Mouse (Mus musculus) MEL-GATA-1-ER (cell line): ENCODE results near the gene Sel1l2.

ENCODE experiments used
- DNase-seq: peaks from one replicate; pipeline ENCODE4 v3.0.0-alpha.2; 2012; ENCODE audit warnings: low read depth; ENCODE audit errors: extremely low read depth

Sel1l2 gene

DNA sequence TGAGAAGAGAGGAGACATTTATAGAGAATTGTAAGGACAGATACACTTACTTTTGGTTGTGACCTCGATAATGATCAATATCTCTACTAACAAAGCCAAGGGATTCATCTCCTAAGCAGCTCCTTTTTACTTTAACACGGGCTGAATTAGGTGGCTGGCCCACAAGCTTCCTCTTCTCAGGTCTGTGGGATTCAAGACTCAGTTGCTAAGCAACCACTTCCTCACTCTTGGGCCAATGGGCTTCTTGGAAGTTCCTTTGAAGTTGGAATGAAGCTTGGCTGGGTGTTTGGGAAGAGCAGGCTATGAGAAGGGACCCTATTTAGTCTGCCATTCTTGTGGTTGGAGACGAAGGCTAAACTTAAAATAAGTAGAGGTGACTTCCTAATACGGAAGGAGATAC, at the start of gene Sel1l2:
Gene Sel1l2, minus strand, starts transcription at position 182 of the 400 bp plus-strand sequence.
- DNase-seq, result no peak

DNA sequence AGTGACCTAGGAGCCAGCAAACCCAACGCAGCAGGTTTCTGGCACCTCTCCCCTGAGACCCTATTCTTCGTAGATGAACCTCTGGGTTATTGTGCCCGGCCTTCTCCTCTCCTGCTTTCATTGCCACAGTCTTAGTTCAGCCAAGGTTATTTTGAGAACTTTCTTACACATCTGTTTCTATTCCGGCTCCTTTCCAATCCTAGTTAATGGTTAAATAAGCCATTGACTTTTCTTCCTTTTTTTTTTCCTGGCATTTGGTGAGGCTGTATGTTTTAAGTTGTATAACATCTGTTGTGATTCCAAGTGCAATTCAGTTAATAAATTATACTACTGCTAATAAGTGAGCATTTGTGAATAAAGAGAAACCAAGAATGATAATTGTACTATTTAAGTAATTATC, 49.6 kb upstream of the Sel1l2 start:
- DNase-seq, result no peak

DNA sequence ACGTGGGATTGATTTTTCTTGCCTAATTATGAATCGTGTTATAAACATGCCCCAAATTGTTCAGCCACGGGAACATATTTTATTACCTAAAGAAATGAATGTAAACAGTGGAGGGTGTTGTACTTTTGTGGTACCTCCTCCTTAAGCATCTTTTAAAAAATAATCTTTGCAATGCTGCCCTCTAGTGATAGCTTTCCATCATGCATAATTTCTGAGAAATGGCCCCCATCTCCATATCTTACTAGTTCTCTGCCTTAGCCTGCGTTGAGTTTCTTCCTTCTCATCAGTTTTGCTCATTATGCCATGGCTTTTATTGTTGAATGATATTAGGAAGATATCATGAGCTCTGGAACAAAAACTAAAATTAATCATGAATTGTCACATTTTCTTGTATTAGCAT, 37.8 kb upstream of the Sel1l2 start:
- DNase-seq, result peak; percentile 16

DNA sequence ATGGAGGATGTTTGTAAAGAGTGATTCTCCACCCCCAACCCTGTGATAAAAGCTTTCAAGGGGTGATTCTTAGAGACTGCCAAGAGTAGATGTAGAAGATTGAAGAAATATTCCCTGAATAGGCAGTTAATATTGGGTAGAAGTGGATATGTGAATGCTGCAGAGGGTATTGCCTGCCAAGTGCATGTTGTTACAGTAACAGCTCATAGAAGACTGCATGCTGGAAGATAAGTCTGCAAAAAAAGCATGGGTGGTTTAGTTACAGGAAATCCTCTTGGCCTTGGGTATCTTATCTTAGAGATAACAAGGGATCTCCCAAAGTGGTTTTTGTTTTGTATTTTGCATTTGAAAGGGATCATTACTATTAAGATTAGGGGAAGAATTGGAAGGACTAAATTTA, 36.3 kb upstream of the Sel1l2 start:
- DNase-seq, result no peak

DNA sequence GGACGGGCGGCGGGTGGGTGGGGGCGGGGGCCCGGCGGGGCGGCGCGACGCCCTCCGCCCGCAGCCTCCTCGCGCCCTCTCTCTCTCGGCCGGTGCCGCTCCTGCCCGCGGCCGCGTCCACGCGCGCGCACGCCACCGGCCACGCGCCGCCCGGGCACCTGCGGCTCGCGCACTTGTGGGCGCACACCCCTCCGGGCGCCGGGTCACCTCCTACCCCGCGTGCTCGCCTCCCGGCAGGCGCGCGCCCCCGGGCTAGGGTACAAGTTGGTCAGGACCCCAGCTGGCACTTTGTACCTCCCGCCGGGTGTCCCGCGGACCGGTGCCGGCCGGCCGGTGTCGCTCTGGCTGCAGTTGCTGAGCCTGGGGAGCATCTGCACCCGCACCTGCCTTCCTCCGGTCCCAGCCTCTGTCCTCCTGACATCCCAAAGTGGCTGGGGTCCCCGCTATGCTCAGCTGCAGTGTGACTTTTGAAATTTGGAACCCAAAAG, 6.3 kb upstream of the Sel1l2 start:
- no peak for DNase-seq

DNA sequence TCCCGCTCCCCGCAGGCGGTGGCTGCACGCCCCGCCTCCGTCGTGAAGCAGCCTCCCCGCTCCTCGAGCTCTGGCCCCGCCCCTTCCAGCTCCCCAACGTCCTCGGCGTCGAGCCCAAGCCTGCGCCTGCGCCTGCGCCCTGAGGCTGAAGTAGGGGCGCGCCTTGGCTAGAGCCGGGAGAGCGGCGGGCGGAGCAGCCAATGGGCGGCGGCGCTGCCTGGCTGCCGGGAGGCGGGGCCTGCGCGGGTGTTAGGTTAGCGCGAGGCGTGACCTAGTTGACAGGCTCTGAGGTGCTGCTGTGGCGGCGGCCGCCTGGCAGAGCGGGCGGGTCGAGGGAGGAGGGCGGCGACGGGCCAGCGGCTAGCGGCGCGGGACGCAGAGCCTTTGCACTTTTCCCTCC, 5.7 kb upstream of the Sel1l2 start, which contains the start of gene Macrod2:
Gene Macrod2, plus strand, starts transcription at position 131 of the 400 bp plus-strand sequence.
- DNase-seq, result no peak

DNA sequence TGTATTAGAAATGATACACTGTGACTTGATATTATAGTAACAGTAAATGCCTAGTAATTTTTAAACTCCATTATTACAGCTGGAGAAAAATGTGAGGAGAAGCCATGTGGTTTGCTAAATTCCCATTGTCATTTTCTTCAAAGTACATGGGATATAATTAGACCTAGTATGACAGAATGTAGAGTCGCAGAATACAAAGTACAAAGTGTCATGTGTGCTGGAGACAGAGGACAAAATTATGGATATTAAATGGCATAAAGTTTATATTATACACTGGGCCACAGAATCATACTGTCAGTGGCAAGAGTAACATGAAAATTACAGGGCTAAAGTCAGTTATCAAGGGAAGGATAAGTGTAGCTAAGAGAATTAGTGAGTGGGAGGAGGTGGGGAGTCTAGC, 24.7 kb downstream of the Sel1l2 start:
- no peak for DNase-seq

DNA sequence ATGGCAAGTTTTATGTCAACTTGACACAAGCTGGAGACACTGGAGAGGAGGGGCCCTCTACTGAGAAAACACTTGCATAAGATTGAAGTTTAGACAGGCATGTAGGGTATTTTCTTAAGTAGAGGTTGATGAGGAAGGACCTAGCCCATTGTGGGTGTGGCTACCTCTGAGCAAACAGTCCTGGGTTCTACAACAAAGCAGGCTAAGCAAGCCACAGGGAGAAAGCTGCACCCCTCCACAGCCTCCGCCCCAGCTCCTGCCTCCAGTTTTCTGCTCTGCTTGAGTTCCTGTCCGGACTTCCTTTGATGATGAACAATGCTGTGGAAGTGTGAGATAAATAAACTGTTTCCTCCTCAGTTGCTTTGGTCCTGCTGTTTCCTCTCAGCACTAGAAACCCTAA, 29.6 kb downstream of the Sel1l2 start:
- no peak for DNase-seq

DNA sequence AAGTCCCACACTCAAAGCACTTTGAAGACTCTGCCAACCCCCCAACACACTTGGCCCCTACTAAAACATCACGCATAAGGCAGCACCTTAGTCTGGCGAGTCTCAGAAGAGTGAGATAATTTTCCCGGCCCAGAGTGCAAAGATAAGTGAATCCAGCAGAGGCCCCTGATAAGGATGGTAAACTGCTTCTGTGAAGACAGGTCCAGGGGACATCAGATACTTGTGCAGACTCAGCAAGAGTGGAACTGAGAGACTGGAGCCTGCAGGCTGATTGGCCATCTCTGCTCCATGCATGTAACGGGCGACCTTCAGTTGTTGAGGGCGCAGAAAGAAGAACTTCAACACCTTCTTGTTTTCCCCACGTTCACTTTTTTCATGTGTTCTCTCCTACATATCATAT, 47.1 kb downstream of the Sel1l2 start:
- DNase-seq, result no peak

DNA sequence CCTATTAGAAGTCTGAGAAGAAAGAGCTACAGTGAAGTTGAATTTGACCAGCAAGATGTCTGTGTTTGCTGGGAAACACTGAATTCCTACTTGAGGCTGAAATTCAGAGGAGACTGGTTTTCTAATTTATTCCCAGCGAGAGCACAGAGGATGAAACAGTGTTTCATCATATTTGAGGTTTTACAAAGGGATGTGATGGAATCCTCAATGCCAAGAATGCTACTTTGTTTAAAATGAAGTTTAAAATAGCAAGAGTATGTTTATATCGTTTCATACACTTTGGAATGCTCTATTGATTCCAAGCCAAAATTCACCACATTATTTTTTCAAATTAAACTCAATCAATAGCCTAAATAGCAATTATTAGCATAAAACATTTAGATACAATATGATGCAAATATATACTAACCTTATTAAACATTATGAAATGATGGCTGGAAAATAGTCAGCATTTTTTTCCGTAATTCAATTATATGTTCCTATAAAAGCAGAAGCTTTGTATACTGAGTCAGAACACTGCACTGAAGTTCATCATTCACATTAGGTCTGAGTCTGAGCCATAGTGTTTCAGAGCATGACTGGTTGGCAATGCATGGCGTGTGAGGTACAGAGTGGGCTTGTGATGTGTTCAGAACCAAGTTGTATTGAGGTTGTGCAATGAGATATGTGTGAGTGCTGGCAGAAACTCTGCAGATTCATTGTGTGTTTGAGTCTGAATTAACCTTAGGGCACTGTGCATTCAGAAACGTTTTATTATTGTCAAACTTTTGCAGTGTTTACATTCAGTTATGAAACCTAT, 58.8 kb downstream of the Sel1l2 start:
- DNase-seq, result no peak

DNA sequence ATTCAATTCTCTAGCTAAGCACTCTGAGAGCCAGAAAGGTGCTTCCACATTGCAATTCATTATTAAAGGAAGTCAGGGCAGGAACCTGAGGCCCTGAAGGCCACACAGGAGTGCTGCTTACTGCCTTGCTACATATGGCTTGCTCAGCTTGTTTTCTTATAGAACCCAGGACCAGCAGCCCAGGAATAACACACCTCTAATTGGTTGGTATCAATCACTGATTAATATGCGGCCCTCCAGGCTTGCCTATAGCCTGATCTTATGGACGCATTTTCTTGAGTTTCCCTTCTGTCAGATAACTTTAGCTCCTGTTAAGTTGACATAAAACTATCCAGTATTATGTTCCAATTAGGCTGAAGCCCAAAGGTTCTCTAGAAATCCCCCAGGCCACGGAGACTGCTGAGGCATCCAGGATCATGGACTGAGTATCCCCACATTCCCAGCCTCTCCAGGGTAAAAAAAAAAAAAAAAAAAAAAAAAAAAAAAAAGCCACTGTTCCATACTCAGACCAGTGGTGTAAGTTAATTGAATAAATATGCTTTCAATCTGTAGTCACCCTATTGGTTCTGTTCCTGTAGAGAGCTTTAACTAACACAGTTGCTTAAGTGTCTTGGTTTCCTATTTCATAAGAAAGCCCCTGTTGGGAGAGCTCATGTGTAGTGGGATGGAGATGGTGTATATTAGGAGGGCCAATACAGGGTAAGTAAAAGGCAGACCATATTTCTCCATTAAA, 86.4 kb downstream of the Sel1l2 start:
- DNase-seq, result no peak

DNA sequence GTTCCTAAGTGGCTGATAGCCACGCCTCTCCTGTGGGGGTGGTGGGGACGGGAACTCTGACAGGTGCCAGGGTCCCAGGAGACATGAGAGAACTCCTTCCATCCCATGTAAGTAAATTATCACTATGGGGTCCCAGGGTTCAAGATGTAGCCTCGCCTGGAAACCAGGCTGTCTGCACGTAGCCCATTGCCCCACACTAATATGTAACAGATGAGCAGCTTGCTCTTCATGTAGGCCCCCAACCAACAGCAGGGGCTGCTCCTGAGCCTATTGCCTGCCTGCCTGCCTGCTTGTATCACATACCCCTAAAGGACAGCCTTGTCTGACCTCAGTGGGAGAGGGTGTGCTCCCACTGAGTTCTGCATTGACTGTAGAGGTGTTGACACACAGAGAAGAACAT, 92.4 kb downstream of the Sel1l2 start:
- DNase-seq, result no peak

DNA sequence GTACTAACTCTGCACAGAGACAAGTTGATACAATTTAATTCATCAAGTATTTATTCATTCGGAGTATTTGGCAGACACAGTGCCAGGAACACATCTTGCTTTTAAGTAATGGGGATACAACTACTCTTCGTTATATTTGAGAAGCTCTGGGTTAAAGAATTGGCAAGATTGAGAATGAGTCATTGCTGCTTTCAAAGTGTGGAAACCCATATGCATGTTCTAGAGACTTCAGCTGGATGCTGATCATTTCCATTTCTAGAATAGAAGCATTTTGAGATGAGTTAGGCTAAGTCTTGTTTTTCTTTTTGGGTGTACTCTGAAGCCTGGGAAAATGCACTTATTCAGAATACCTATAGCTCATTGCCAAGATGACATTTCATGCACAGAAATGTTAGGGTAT, 95.7 kb downstream of the Sel1l2 start:
- no peak for DNase-seq

DNA sequence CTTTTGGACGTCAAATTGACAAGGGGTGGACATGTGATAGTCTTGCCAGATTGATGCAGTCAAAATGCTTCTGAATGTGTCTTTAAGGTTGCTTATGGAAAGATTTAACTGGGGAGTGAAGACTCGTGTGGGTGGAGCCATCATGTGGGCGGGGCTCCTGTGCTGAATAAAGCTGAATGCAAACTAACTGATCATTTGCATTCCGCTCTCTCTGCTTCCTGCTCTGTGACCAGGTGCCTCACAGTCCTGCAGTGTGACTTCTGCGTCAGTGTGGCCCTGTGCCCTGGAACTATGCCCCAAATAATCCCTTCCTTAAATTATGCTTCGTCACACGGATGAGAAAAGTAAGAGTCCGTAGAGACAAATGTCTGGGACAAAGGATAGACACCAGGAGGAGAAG, 108.7 kb downstream of the Sel1l2 start:
- DNase-seq, result no peak

DNA sequence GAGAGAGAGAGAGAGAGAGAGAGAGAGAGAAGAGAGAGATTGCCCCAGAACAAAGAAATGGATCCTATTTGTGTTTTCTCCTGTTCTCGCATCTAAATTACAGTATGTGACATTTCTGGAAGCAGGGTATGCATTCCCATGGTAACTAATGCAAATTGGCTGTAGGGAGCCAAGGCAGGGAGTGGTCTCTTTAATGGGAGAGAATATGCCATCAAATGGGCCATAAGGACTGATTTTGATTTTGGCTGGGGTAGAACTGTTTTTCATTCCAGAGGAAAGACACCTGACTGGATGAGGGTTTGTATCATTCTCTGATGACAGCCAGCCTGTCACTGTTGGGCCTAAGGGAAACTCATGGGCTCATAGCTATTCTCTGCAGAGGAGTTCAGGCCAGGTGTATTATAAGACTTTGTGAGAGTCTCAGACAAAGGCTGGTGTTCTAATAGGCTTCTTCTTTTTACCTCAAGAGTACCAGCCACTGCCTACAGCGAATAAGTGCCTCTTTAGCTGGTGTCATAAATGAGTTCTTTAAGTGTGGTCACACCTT, 133.8 kb downstream of the Sel1l2 start:
- DNase-seq, result no peak

DNA sequence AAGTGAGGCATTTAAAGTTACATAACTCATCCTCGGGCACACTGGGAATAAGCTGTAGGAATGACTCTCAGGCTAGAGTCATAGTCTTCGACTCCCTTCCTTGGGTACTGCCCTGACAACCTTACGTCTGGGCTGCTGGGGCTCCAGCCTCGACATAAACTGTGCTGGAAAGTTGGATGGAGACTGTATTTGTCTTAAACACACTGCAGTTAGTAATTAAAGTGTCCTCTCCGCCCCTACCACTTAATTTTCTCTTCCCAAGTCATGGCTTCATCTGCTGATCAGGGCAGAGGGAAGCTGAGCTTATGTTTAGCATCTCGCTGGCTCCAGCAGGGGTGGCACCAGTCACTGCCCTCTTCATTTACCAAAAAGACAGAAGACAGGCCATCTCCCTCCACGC, 135.2 kb downstream of the Sel1l2 start:
- no peak for DNase-seq

DNA sequence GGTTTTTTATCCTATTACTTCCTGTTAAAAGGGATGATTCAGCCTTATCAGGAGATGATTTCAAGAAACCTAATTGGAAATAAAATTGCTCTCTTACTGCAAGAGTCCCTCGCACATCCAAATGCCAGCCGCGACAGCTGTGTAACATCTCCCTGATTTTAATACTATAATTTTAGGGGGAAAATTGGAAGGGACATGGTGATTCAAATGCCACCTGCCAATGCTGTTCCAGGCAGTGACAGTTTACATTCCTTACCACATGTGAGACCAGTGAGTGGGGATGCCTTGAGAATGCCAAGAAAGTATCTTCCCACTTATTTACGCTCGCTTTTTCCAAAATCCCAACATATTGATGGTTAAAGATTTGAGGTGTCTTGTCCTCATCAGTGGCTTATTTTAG, 146.4 kb downstream of the Sel1l2 start:
- no peak for DNase-seq

DNA sequence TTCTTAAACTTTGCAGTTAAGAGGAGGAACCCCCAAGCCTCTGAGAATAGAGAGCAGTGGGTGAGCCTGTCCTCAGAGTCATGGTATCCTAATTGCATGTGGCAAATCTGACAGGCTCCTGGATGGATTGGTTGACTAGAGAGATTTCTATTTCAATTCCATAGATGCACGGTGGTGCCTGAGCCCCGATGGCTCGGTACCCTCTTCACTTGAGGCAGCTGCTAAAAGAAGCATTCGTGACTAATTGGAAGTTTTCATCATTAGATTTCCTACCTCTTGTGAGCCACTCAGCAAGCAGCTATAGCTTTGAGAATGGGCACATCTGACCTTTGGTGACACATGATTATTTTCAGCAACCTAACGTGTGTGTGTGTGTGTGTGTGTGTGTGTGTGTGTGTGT, 147.1 kb downstream of the Sel1l2 start:
- DNase-seq, result no peak

DNA sequence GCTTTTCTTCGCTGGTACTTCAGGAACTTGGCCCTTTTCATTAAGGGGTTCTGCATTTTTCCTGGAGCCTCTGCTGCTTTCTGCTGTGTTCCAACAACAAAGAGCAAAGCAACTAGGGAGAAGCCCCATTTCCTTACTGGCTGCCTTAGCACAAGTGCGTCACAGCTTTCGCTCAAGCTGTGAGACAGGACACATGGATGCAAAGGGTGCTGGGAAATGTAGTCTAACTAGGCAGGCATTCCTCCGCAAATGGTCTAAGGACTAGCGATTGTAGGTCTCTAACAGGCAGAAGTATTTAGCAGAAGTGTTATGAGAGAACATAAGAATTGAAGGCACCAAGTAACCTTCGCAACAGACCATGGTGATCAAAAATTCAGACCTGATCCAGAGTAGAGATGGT, 152.3 kb downstream of the Sel1l2 start:
- no peak for DNase-seq

DNA sequence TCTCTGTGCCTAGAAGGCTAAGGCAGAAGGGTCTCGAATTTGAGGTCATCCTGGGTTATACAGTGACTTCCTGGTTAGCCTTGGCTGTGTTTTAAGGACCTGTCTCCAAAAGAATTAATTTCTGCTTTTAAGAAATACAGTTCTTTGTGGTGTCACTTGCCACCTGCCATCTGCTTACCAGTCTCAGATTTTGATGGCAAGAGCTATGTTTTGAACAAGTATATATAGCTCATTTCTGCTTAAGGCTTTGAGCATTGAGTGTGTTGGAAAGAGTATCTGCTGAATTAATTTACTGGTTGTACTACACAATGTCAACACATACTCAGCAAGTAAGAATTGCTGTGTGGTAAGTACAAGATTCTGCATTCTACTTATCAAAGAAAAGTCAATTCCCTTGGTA, 159.2 kb downstream of the Sel1l2 start:
- no peak for DNase-seq

DNA sequence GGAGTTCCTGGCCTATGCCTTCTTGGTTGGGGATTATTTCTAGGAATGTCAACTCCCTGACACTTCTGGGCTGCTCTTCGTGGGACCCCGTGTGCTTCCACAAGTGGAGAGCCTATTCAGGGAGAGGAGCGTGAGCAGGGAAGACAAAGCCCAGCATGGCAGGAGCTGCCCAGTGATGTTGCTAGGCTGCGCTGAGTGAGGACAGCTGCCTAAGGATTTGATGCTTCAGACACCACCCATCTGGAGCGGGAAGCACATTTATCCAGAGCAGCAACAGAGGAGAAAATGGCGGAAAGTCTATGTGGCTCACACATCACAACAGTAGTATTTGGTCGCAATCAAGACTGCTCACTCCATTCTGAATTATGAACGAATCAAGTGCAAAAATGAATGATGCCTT, 169.2 kb downstream of the Sel1l2 start:
- no peak for DNase-seq

DNA sequence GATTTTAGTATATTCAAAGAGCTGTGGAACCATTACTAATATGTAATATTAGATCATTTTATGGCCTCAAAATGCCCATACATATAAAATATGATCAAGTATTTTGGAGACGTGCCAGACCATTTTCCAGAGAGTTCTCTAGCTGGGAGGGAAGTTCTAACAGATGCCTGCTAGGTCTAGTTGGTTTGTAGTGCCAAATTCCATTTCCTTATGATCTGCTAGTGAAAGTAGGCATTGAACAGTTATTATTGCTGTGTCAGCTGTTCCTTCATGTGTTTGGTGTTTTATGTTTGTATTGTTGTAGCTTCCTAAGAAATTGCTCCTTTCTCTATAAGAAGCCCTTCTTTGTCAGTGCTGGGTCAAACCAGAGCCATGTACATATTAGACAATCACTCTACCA, 173.5 kb downstream of the Sel1l2 start:
- no peak for DNase-seq
